Mouse (Mus musculus) megakaryocyte, embryonic 14.5 days (primary cell): ENCODE measurements around the gene Tbr1.

Source experiments
- FLI1 ChIP-seq: IDR thresholded peaks from 2 replicates; pipeline ENCODE4 v1.6.1; 2012; ENCODE audit warnings: low read length, inconsistent platforms, mixed read lengths
- GATA1 ChIP-seq: IDR thresholded peaks from 3 replicates; pipeline ENCODE4 v1.6.1; 2012; ENCODE audit warnings: mixed read lengths, low read length, inconsistent platforms, borderline replicate concordance

- TF ChIP-seq GATA1 (no peak), FLI1 (no peak)
These were observed 38.1 kb upstream of the Tbr1 start for GRCm38 (mm10) chr2:61764470-61765105.
